Mouse (Mus musculus): ENCODE results near the gene 1110017D15Rik. TPM values are rescaled to one million over a fixed set of nuclear protein-coding genes. Genes with fewer than 3 reads are reported as not detected.

1110017D15Rik gene
- polyA plus RNA-seq, 2 experiments, result 0.44 to 0.78 TPM

DNA sequence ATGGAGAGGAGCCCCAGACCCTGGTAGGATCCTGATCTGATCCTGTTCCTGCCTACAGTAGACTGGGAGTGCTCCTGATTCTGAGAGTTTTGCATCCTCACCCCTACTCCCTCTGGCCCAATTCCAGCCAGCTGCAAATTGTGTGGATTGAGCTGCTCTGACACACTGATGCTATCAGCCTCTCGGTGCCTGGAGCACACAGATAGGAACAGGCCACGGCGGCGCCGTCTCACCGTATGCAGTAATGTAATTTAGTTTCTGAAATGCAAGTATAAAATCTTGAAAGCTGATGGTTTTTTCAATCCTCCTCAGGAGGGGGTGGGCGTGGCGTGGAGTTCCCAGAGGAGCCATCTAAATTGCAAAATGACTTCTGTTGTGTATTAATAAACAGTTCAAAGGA lies 25.0 kb upstream of the 1110017D15Rik start:
- 74% methylated on average over 8 of the region's 8 CpGs for WGBS
- H3K27me3 ChIP-seq (ENCODE audit: control insufficient read depth, insufficient read depth, low read length), result no peaks in the 10 kb centered on the region
- H3K4me1 ChIP-seq (ENCODE audit: control insufficient read depth, insufficient read depth, low read length), result no peaks in the 10 kb centered on the region
- no peak overlapping the region for H3K27ac ChIP-seq (replicated peaks; ENCODE audit: low read depth, low read length)
- no peak for ATAC-seq (ENCODE audit: low FRiP score, low read depth)
- no peak for TF ChIP-seq POLR2A (IDR thresholded peaks at IDR 0.05; ENCODE audit: borderline replicate concordance, extremely low read depth, insufficient read depth, insufficient read length)
- no peaks in the 10 kb centered on the region for H3K36me3 ChIP-seq (ENCODE audit: control insufficient read depth, insufficient read depth, low read length)
- no peak overlapping the region for H3K4me2 ChIP-seq (replicated peaks; ENCODE audit: low read depth, low read length, severe bottlenecking)
- no peak overlapping the region for H3K4me3 ChIP-seq (replicated peaks; ENCODE audit: low read length)
- no peak for DNase-seq (ENCODE audit: low spot score)
- H3K9me3 ChIP-seq (ENCODE audit: control insufficient read depth, low read length), result no peaks in the 10 kb centered on the region
- no peak overlapping the region for H3K9ac ChIP-seq (ENCODE audit: low read depth, low read length, severe bottlenecking)

GRCm38 (mm10) chr4:41534866-41535265 lies 17.7 kb upstream of the 1110017D15Rik start:
- DNase-seq (ENCODE audit: low spot score) (no peak), ATAC-seq (ENCODE audit: low FRiP score, low read depth) (no peak)
- no peak overlapping the region for H3K27ac ChIP-seq (replicated peaks; ENCODE audit: low read depth, low read length)
- WGBS, result 67% methylated on average over 5 of the region's 5 CpGs
- no peak overlapping the region for H3K9ac ChIP-seq (ENCODE audit: low read depth, low read length, severe bottlenecking)
- TF ChIP-seq POLR2A (IDR thresholded peaks at IDR 0.05; ENCODE audit: borderline replicate concordance, extremely low read depth, insufficient read depth, insufficient read length), result no peak
- H3K9me3 ChIP-seq (ENCODE audit: control insufficient read depth, low read length), result no peaks in the 10 kb centered on the region
- H3K4me3 ChIP-seq (replicated peaks; ENCODE audit: low read length), result no peak overlapping the region
- no peaks in the 10 kb centered on the region for H3K36me3 ChIP-seq (ENCODE audit: control insufficient read depth, insufficient read depth, low read length)
- no peaks in the 10 kb centered on the region for H3K27me3 ChIP-seq (ENCODE audit: control insufficient read depth, insufficient read depth, low read length)
- no peaks in the 10 kb centered on the region for H3K4me1 ChIP-seq (ENCODE audit: control insufficient read depth, insufficient read depth, low read length)
- H3K4me2 ChIP-seq (replicated peaks; ENCODE audit: low read depth, low read length, severe bottlenecking), result no peak overlapping the region

DNA sequence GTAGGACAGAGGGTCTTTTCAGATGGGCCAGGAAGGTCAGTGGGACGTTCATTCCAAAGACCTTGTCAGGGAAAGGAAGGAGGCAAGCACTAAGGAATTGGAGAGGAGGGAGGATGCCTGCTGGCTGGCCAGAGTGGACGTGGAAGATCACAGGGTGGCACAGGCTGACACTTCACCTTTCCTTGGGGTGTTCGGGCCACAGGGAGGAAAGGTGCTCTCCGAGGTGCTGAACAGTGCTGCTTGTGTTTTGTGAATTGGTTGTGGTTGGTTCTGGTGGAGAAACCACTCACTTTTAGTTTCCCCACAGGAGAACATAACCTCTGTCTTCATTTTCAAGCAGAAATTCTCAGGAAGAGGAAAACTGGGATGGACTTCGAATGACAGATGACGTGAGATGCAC lies 15.3 kb upstream of the 1110017D15Rik start:
- no peaks in the 10 kb centered on the region for H3K36me3 ChIP-seq (ENCODE audit: control insufficient read depth, insufficient read depth, low read length)
- TF ChIP-seq POLR2A (IDR thresholded peaks at IDR 0.05; ENCODE audit: borderline replicate concordance, extremely low read depth, insufficient read depth, insufficient read length), result no peak
- H3K9me3 ChIP-seq (ENCODE audit: control insufficient read depth, low read length), result no peaks in the 10 kb centered on the region
- no peak overlapping the region for H3K27ac ChIP-seq (replicated peaks; ENCODE audit: low read depth, low read length)
- no peak for ATAC-seq (ENCODE audit: low FRiP score, low read depth)
- no peaks in the 10 kb centered on the region; the same call in 1 of the 2 replicates for H3K27me3 ChIP-seq (ENCODE audit: control insufficient read depth, insufficient read depth, low read length)
- DNase-seq (ENCODE audit: low spot score), result peak; percentile 62
- 28% methylated on average over 6 of the region's 6 CpGs for WGBS
- no peak overlapping the region for H3K4me2 ChIP-seq (replicated peaks; ENCODE audit: low read depth, low read length, severe bottlenecking)
- no peak overlapping the region for H3K4me3 ChIP-seq (replicated peaks; ENCODE audit: low read length)
- H3K9ac ChIP-seq (ENCODE audit: low read depth, low read length, severe bottlenecking), result no peak overlapping the region
- no peaks in the 10 kb centered on the region for H3K4me1 ChIP-seq (ENCODE audit: control insufficient read depth, insufficient read depth, low read length)

DNA sequence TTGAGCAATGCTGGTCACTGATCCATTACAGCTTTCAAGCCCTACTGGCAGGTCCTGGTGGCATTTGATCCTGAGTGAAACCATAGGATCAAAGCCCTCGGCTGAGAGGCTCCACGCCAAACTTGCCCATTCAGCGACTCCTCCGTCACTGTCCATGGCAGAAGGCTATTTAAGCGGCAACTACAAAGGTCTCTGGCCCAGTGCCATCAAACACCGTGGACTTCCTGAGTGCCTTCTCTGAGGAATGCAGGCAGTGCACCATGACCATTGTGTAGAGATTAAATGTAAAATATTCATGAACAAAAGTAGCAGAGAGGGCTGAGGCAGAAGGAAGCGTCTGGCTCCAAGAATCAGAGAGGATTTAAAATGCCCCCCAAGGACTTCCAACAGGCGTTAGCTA lies 10.9 kb upstream of the 1110017D15Rik start:
- Histone ChIP-seq H3K4me1 (ENCODE audit: control insufficient read depth, insufficient read depth, low read length) (no peaks in the 10 kb centered on the region), H3K4me3 (replicated peaks; ENCODE audit: low read length) (no peak overlapping the region), H3K9me3 (ENCODE audit: control insufficient read depth, low read length) (no peaks in the 10 kb centered on the region), H3K36me3 (ENCODE audit: control insufficient read depth, insufficient read depth, low read length) (no peaks in the 10 kb centered on the region), H3K27ac (replicated peaks; ENCODE audit: low read depth, low read length) (no peak overlapping the region), H3K27me3 (ENCODE audit: control insufficient read depth, insufficient read depth, low read length) (peaks cover 11% of the 10 kb centered on the region; the same call in 1 of the 2 replicates), H3K4me2 (replicated peaks; ENCODE audit: low read depth, low read length, severe bottlenecking) (no peak overlapping the region), H3K9ac (ENCODE audit: low read depth, low read length, severe bottlenecking) (no peak overlapping the region)
- no peak for TF ChIP-seq POLR2A (IDR thresholded peaks at IDR 0.05; ENCODE audit: borderline replicate concordance, extremely low read depth, insufficient read depth, insufficient read length)
- ATAC-seq (ENCODE audit: low FRiP score, low read depth) (no peak), DNase-seq (ENCODE audit: low spot score) (no peak)
- WGBS, result 24% methylated on average over 8 of the region's 8 CpGs

DNA sequence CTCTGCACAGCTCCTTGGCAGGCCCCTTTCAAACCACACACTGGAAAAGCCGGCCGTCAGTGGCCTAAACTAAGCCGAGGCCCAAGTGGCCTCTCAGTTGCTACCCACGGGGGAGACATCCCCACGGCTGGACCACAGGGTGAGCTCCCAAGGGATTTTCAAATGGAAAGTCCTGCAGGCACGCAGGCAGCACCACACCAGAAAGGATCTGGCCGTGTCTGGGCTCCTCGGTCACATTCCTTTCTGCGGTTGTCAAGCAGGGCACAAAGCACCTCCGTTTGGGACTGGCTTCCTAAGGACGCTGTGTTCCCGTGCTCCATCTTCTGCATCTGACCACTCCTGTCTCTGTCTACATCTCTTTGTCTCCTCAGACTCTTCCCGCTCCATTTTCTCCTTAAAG lies 9.9 kb upstream of the 1110017D15Rik start:
- peaks cover 15% of the 10 kb centered on the region; the same call in 1 of the 2 replicates for H3K27me3 ChIP-seq (ENCODE audit: control insufficient read depth, insufficient read depth, low read length)

DNA sequence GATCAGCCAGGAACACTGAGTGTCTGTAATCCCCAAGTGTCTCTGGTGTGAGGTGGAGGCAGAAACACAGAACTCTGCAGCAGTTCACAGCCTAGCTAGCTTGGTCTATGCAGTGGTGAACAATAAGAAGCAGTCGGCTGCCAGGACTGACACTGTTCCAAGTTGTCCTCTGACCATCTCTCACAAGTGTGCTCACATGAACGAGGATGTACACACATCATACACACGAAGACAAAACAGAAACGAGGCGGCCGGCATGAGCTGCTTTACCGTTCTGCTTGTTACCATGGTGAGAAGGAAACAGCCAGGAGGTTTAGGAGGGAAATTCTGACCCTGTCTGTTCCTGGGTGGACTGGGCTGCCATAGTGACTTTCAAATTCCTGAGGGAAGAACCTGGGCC lies 9.4 kb upstream of the 1110017D15Rik start:
- no peak for DNase-seq (ENCODE audit: low spot score)
- H3K27me3 ChIP-seq (ENCODE audit: control insufficient read depth, insufficient read depth, low read length), result peaks cover 15% of the 10 kb centered on the region; the same call in 1 of the 2 replicates
- 75% methylated on average over 7 of the region's 7 CpGs for WGBS

More for the DNA sequence above, 9.9 kb upstream of the 1110017D15Rik start:
- no peaks in the 10 kb centered on the region for H3K9me3 ChIP-seq (ENCODE audit: control insufficient read depth, low read length)
- TF ChIP-seq POLR2A (IDR thresholded peaks at IDR 0.05; ENCODE audit: borderline replicate concordance, extremely low read depth, insufficient read depth, insufficient read length), result no peak
- DNase-seq (ENCODE audit: low spot score) (no peak), ATAC-seq (ENCODE audit: low FRiP score, low read depth) (no peak)
- H3K4me2 ChIP-seq (replicated peaks; ENCODE audit: low read depth, low read length, severe bottlenecking), result no peak overlapping the region
- no peaks in the 10 kb centered on the region for H3K36me3 ChIP-seq (ENCODE audit: control insufficient read depth, insufficient read depth, low read length)
- H3K4me1 ChIP-seq (ENCODE audit: control insufficient read depth, insufficient read depth, low read length), result no peaks in the 10 kb centered on the region
- no peak overlapping the region for H3K4me3 ChIP-seq (replicated peaks; ENCODE audit: low read length)
- no peak overlapping the region for H3K27ac ChIP-seq (replicated peaks; ENCODE audit: low read depth, low read length)
- WGBS, result 47% methylated on average over 13 of the region's 13 CpGs
- H3K9ac ChIP-seq (ENCODE audit: low read depth, low read length, severe bottlenecking), result no peak overlapping the region

More for the DNA sequence above, 9.4 kb upstream of the 1110017D15Rik start:
- ATAC-seq (ENCODE audit: low FRiP score, low read depth), result no peak
- Histone ChIP-seq H3K4me3 (replicated peaks; ENCODE audit: low read length) (no peak overlapping the region), H3K27ac (replicated peaks; ENCODE audit: low read depth, low read length) (no peak overlapping the region), H3K9ac (ENCODE audit: low read depth, low read length, severe bottlenecking) (no peak overlapping the region), H3K9me3 (ENCODE audit: control insufficient read depth, low read length) (no peaks in the 10 kb centered on the region), H3K4me2 (replicated peaks; ENCODE audit: low read depth, low read length, severe bottlenecking) (no peak overlapping the region), H3K4me1 (ENCODE audit: control insufficient read depth, insufficient read depth, low read length) (no peaks in the 10 kb centered on the region), H3K36me3 (ENCODE audit: control insufficient read depth, insufficient read depth, low read length) (no peaks in the 10 kb centered on the region)
- TF ChIP-seq POLR2A (IDR thresholded peaks at IDR 0.05; ENCODE audit: borderline replicate concordance, extremely low read depth, insufficient read depth, insufficient read length), result no peak

Measured in limb, embryonic 14.5 days (tissue).